Mouse (Mus musculus) erythroblast, embryonic 14.5 days (primary cell): ENCODE data around the gene Rap1gds1. TPM values are rescaled to one million over a fixed set of nuclear protein-coding genes. Genes with fewer than 3 reads are reported as not detected.

Experiments
- H3K27me3 ChIP-seq: 2 replicates; pipeline ENCODE4 v1.6.1; 2012; ENCODE audit warnings: inconsistent platforms; ENCODE audit not compliant: control insufficient read depth
- H3K36me3 ChIP-seq: 2 replicates; pipeline ENCODE4 v1.6.1; 2012; ENCODE audit warnings: mild to moderate bottlenecking, inconsistent platforms; ENCODE audit not compliant: control insufficient read depth
- H3K4me1 ChIP-seq: 2 replicates; pipeline ENCODE4 v1.6.1; 2012; ENCODE audit warnings: inconsistent platforms; ENCODE audit not compliant: control insufficient read depth
- H3K4me3 ChIP-seq: replicated peaks from 2 replicates; pipeline ENCODE3; 2012; ENCODE audit warnings: moderate library complexity, mild to moderate bottlenecking, inconsistent platforms
- H3K9me3 ChIP-seq: 2 replicates; pipeline ENCODE4 v1.6.1; 2012; ENCODE audit warnings: low read length, inconsistent platforms, mixed read lengths; ENCODE audit not compliant: control insufficient read depth
- GATA1 ChIP-seq: IDR thresholded peaks from 2 replicates; pipeline ENCODE4 v1.6.1; 2012; ENCODE audit warnings: low read length, inconsistent platforms, mixed read lengths
- TAL1 ChIP-seq: IDR thresholded peaks from 3 replicates; pipeline ENCODE4 v1.6.1; 2012; ENCODE audit warnings: low read length, inconsistent platforms, mixed read lengths
- polyA plus RNA-seq: library from polyadenylated mRNA; stranded (reverse); fragments of >175 nt; gene quantifications from 2 replicates; pipeline ENCODE4 v1.2.3, GENCODE M21; 2012

Rap1gds1 gene
- polyA plus RNA-seq, 1 experiment = 0.17 TPM

DNA sequence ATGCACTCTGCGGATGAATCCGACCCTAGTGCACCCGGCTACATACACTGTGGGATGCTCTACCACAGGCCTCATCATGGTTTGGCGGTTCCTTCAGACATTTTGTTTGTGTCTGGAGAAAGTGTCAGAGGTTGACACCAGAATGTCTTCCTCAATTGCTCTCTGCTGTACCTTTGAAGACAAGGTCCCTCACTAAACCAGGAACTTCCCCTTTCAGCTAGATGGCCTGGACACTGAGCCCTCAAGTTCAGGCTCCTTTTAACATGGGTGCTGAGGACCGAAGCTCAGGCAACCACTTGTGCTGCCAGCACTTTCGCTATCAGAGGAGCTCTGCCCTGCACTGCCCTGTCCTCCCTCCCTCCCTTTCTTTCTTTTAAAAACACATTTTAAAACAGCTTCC is 92.8 kb downstream of the Rap1gds1 start:
- Histone ChIP-seq H3K36me3 (peaks cover 3% of the 10 kb centered on the region), H3K9me3 (no peaks in the 10 kb centered on the region), H3K4me1 (no peaks in the 10 kb centered on the region), H3K4me3 (no peak overlapping the region), H3K27me3 (no peaks in the 10 kb centered on the region)
- TF ChIP-seq TAL1 = no peak

DNA sequence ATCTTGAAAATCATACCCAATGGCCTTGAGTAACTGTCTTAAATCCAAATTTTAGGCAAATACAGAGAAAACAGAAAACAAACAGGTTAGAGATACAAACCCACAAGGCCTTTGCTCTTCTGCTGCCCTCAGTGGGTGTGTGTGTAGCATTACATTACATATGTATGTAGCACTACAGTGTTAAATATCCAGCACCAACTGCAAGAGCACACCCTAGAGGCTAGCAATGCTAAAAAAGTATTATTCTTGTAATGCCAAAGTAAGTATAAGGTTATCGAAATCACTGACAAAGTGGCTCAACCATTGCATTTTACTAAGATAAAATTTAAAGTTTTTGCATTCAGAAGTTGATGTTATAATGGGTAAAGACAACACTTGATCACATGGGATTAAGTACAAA is 97.6 kb downstream of the Rap1gds1 start:
- TF ChIP-seq TAL1 (no peak), GATA1 (no peak)
- H3K27me3 ChIP-seq = no peaks in the 10 kb centered on the region
- no peaks in the 10 kb centered on the region for H3K9me3 ChIP-seq
- H3K4me3 ChIP-seq = no peak overlapping the region
- H3K4me1 ChIP-seq = no peaks in the 10 kb centered on the region
- peaks cover 7% of the 10 kb centered on the region for H3K36me3 ChIP-seq

DNA sequence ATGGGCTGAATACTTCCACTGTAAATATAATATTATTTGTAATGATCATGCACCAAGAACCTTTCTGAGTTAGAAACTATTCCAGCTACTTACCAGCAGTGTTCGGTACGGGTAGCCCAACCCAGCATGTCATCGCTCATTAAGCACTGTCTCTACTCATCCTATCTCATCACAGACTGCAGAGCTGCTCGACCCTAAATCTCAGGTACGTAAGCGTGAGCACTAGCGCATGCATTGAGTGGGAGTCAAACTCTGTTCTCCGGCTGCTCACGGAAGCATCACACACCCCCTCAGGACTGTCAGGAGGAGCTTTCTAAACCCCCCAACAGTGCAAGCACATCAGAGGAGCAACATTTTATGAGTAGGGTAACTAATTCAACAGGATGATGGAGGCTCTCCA is 107.4 kb downstream of the Rap1gds1 start:
- Histone ChIP-seq H3K4me1 (peaks cover 6% of the 10 kb centered on the region), H3K36me3 (peaks cover 5% of the 10 kb centered on the region)
- TF ChIP-seq TAL1 (no peak), GATA1 (no peak)

DNA sequence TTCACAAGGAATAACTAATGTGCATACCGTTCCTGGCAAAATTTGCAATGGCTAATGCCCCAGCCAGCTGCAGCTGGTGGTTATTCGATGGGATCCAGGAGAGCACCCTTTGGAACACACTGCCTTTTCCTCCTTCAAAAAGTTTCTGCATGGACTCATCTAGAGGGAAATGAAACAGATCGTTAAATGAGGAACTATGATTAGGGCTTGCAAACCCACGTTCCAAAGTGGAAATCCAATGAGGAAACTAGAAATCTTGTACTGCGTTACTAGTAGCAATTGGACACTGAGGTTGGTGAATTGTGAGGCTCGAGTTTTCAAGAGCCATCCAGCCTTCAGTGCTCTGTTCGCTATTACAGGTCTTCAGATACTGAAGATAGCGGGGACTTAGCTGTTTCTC is 116.5 kb downstream of the Rap1gds1 start:
- Histone ChIP-seq H3K4me1 (peaks cover 6% of the 10 kb centered on the region), H3K36me3 (peaks cover 27% of the 10 kb centered on the region), H3K4me3 (no peak overlapping the region), H3K9me3 (no peaks in the 10 kb centered on the region), H3K27me3 (no peaks in the 10 kb centered on the region)
- TF ChIP-seq GATA1 (no peak), TAL1 (no peak)

More for the DNA sequence above, 107.4 kb downstream of the Rap1gds1 start:
- H3K4me3 ChIP-seq = no peak overlapping the region
- H3K9me3 ChIP-seq = no peaks in the 10 kb centered on the region
- H3K27me3 ChIP-seq = no peaks in the 10 kb centered on the region

DNA sequence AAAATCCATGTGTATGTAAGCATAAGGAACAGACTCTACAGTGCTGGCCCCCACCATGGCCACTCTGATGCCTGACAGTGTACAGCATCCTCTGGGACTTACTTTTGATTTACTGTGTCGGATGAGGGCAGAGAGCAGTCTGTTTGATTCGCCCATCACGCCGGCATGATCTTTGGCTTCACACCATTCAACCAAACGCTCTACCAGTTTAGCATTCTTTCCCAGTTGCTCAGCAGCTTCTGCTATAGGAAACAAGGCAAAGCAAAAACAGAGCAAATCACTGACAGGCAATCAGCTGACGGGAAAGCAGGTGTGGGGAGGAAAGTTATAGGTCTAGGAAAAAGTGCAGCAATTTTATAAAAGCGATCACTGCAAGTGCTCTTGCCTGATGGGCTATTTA is 119.8 kb downstream of the Rap1gds1 start:
- no peaks in the 10 kb centered on the region for H3K9me3 ChIP-seq
- H3K4me1 ChIP-seq = no peaks in the 10 kb centered on the region
- TF ChIP-seq TAL1 (no peak), GATA1 (no peak)
- no peaks in the 10 kb centered on the region for H3K27me3 ChIP-seq
- peaks cover 21% of the 10 kb centered on the region for H3K36me3 ChIP-seq
- H3K4me3 ChIP-seq = no peak overlapping the region

DNA sequence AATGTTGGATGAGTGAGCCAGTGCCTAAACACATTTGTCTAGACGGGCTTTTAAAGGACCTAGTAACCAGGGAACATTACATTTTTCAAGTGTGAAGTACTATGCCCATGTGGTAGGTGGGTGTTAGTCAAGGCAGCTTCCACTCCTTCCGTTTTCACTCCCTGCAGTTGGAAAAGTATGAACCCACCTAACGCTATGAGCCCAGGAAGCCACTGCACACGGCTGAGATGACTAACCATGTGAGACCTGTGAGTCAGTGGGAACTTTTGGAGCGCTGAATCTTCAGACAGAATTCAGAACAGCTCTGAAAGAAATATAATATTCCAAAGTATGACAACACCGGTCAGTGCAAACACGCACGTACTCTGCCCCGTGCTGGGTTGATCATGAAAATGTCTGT is 125.9 kb downstream of the Rap1gds1 start:
- Histone ChIP-seq H3K4me1 (no peaks in the 10 kb centered on the region), H3K27me3 (no peaks in the 10 kb centered on the region), H3K4me3 (no peak overlapping the region), H3K9me3 (no peaks in the 10 kb centered on the region), H3K36me3 (peaks cover 16% of the 10 kb centered on the region)
- TF ChIP-seq TAL1 (no peak), GATA1 (no peak)

DNA sequence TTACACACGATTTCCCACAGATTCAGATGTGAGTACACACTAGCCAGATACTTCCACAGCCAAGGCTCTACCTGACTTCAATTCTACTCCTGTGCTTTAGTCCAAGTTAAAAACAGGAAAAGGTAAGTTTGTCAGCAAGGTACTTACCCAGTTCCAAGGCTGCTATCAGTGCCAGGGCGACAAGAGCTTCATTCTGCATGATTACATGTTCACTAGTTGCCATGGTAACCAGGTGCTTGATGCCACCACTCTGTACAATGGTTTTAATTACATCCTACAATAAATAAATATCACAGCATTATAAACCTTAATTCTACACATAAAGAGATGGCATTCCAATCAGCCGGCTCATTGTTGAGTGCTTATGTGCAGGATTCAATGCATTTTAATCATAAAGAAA is 129.5 kb downstream of the Rap1gds1 start:
- Histone ChIP-seq H3K4me3 (no peak overlapping the region), H3K4me1 (no peaks in the 10 kb centered on the region), H3K9me3 (no peaks in the 10 kb centered on the region), H3K27me3 (no peaks in the 10 kb centered on the region), H3K36me3 (peaks cover 19% of the 10 kb centered on the region)
- TF ChIP-seq TAL1 (no peak), GATA1 (no peak)

DNA sequence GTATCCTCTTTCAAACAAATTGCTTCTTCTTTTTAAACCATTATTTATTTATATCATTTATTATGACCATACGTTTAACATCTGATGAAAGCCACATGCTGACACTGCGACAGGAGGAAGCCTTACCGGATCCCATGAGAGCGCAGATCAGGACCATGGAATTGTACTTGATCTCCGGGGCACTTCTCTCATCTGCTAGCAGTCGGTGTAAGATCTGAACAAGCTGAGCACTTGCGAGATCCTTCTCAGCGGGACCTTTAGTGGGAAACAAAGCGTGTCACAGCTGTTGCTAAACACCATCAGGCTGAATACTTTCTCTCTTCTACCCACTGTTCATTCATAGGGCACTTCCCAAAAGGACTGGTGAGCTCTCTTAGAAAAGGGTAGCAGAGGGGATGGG is 133.4 kb downstream of the Rap1gds1 start:
- Histone ChIP-seq H3K9me3 (no peaks in the 10 kb centered on the region), H3K27me3 (no peaks in the 10 kb centered on the region), H3K4me1 (no peaks in the 10 kb centered on the region), H3K36me3 (peaks cover 35% of the 10 kb centered on the region), H3K4me3 (no peak overlapping the region)
- TF ChIP-seq TAL1 = no peak
- TF ChIP-seq GATA1 = no peak

DNA sequence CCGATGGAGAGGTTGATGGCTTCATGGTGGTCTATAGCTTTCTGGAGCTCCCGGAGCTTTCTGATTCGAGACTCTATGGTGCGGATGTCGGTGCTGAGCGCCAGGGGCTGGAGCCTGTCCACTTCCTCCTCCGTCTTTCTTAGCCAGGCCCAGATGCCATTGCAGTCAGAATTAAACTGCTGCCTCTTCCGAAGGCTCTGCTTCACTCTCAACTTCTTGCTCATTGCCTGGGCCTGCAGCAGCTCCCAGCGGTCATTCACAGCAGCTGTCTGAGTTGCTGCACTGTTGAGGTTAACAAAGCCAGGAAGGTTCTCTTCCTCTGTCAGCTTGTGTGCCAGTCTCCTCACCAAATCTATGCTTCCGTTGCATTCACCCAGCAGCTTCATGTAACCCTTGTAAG is 137.8 kb downstream of the Rap1gds1 start:
- H3K27me3 ChIP-seq = no peaks in the 10 kb centered on the region
- H3K4me1 ChIP-seq = no peaks in the 10 kb centered on the region
- no peak overlapping the region for H3K4me3 ChIP-seq
- H3K9me3 ChIP-seq = no peaks in the 10 kb centered on the region
- TF ChIP-seq GATA1 (no peak), TAL1 (no peak)
- peaks cover 24% of the 10 kb centered on the region for H3K36me3 ChIP-seq

DNA sequence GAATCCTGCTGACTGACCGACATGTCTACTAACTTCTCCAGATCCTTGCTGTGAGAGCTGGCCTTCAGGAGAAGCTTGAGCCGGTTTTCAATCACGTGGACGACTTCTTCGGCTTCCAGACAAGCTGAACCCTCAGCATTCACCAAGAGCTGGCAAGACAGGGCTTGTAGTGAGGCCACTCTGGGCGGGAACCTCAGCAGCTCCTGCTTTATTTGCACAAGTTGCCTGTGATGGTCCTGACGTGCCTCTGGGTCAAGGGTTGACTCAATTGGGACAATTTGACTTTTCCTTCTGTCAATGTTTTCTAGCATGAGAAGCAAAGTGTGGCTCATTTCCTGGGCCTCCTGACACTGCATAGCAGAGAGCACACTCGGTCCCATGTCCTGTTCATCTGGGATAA is 138.2 kb downstream of the Rap1gds1 start:
- Histone ChIP-seq H3K9me3 (no peaks in the 10 kb centered on the region), H3K27me3 (no peaks in the 10 kb centered on the region), H3K36me3 (peaks cover 24% of the 10 kb centered on the region), H3K4me1 (no peaks in the 10 kb centered on the region), H3K4me3 (no peak overlapping the region)
- TF ChIP-seq GATA1 (no peak), TAL1 (no peak)
